Mouse (Mus musculus) adrenal gland, postnatal 10 days (tissue): ENCODE results near the gene Eif2s3y. TPM values are rescaled to one million over a fixed set of nuclear protein-coding genes. Genes with fewer than 3 reads are reported as not detected.

Source experiments
- DNase-seq: peaks from one replicate; pipeline ENCODE4 v3.0.0; 2021; ENCODE audit warnings: mixed read lengths
- long read RNA-seq, 2 experiments: library from polyadenylated mRNA; stranded (forward); transcript quantifications; one replicate each; pipeline ENCODE4 v2.0.0; 2021
- microRNA-seq: library from miRNA; unstranded; fragments of <30 nt; microRNA quantifications from one replicate; pipeline ENCODE4 v1.2.0, GENCODE M21; 2021
- total RNA-seq, 2 experiments: library from RNA; stranded (reverse); gene quantifications; 2 replicates each; pipeline ENCODE4 v1.2.3; 2021

The Eif2s3y gene
- total RNA-seq, result 10 to 100 TPM in 1 of 2 experiments, not detected in 1; 75.2 TPM
- long read RNA-seq, experiment 1, transcript Eif2s3y-201 (12 exons, 1,836 nt), result major isoform, 55 of 81 reads
- long read RNA-seq, experiment 1, partial matches to known transcripts, result 4 of 81 reads
- long read RNA-seq, experiment 1, other reads (novel, unspliced or antisense), result 20 of 81 reads
- long read RNA-seq, experiment 2, result 0 reads

DNA sequence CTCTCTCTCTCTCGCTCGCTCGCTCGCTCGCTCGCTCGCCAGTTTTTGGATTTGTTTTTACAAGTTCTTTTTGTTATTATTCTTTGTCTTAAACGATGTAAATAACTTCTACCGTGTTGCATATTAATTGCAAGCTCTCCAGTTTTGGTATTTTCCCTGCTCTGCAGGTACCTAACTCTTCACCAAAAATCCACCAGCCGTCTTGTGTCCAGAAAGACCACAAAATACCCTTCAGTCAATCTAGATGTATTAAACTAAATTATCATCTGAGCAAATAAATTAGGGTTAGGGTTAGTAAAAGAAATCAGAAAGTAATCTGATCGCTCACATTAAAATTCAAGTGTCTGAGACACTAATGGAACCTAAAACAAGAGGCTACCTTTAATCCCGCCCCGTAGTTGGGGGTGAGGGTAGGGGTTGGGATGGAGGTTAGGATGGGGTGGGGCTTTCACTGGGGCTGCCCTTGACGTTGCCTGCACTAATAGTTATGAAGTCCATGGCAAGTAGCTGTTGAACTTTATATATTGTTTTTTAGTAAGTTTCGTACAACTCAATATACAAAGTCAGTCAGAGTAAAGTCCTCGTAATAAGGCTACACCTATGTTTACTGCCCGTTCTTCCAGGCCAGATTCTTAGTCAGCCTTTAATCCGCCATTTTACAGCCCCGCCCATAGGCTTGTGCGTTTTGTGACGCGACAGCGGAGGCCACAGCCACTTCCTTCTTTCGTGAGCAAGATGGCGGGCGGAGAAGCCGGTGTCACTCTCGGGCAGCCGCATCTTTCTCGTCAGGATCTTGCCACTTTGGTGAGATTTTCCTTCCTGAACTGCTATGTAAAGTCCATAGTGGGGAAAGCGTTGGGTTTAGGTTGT, at the start of gene Eif2s3y:
Eif2s3y (plus strand) TSS at position 662 of the 870 bp plus-strand sequence.
- DNase-seq, result peak; percentile 75

Small RNAs within 50 kb of the gene (microRNA-seq; reads per million reads assigned to microRNA genes)
- not detected for gene Gm47281

Other genes with a start within 250 kb of the Eif2s3y start
- gene Zfy1, start 213.1 kb upstream of the Eif2s3y start, total RNA-seq, result not detected
- gene Uba1y, start 191.9 kb upstream of the Eif2s3y start, total RNA-seq, result not detected
- gene Kdm5d, start 112.8 kb upstream of the Eif2s3y start, total RNA-seq, result 10 to 100 TPM in 1 of 2 experiments, not detected in 1; 15.0 TPM
- 10 to 100 TPM in 1 of 2 experiments, not detected in 1; 26.4 TPM for gene Uty, start 235.2 kb downstream of the Eif2s3y start, total RNA-seq